Mouse (Mus musculus) inflammation-experienced regulatory T-cells, adult 6 months (primary cell): Measurements from ENCODE around the gene Vps51. TPM values are rescaled to one million over a fixed set of nuclear protein-coding genes. Genes with fewer than 3 reads are reported as not detected.
"Not testable (repeated sequence)": the region's sequence is repeated elsewhere in the genome, so short reads cannot be mapped to it uniquely, and the experiment has no call there.

ENCODE experiments used
- ATAC-seq: one replicate; pipeline ENCODE4 v1.8.0; 2017
- polyA plus RNA-seq, 3 experiments: library from polyadenylated mRNA; unstranded; fragments of 100-300 nt; shearing (Covaris generic); gene quantifications; one replicate each; pipeline ENCODE4 v1.2.1; 2017

Vps51 gene
- polyA plus RNA-seq, 3 experiments from 2014 or later = 29.3 to 35.6 (median 31.5) TPM

- ATAC-seq = no peak
Measured at GRCm38 (mm10) chr19:6047154-6047898, 29.7 kb downstream of the Vps51 start.

DNA sequence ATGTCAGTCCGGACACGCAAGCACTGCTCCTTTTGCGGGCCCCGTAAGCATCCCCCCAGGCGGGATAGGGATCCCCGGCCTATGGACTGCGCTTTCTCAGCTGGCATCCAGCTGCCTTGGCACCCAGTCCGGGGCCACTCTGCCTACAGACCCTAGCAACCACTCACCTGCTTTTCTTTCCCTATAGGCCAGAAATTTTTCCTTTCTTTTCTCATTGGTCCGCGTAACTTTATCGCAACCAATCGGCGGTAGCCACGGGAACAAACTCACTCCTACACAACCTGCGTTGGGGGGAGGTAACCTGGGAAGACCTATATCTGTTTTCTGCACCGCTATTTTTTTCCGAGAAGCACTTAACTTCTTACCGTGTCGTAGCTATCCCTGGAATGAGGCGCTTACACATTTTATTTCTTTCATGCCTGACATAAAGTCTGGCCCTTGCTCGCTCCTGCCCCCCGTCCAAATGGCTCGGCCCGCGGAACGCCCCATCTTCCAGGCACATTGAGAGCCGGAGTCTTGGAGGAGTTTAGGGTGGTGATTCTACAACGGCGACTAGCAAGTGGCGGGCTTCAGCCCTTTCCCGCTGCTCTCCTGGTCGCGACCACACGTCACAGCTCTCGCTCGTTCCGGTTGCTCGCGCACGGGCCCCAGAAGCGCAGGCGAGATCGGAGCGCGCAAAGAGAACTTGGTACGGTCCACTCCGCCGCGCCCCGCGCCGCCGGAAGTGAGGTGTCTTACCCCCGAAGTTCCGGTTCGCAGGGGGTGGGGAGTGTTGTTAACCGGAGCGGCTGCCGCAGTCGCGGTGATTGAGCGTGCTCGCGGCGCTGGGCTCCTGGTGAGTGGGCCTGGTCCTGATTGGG is 30.5 kb downstream of the Vps51 start, which contains the start of gene Syvn1:
Gene Syvn1, plus strand, starts transcription at position 283 of the 860 bp plus-strand sequence.
- peak; percentile 90 for ATAC-seq

GRCm38 (mm10) chr19:6045366-6046293 is 31.4 kb downstream of the Vps51 start:
- ATAC-seq = peak; percentile 34

DNA sequence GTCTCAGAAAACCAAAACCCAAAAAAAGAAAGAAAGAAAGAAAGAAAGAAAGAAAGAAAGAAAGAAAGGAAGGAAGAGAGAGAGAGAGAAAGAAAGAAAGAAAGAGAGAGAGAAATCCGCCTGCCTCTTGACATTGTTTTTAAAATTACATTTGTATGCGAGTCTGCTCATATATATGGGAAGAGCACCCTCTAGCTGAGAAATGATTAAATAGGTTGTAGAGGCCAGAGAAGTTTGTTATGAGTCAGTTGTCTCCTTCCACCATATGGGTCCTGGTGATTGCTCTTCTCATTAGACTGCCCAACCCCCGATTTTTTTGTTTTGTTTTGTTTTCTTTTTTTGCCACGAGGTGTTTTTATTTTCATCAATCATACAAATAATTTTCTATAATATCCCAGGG is 32.9 kb downstream of the Vps51 start:
- ATAC-seq = not testable (repeated sequence)

GRCm38 (mm10) chr19:6042293-6042692 is 34.7 kb downstream of the Vps51 start:
- ATAC-seq = no peak

- ATAC-seq = no peak
Measured at GRCm38 (mm10) chr19:6040002-6040401, 37.0 kb downstream of the Vps51 start.

- no peak for ATAC-seq
Measured at GRCm38 (mm10) chr19:6038326-6038725, 38.7 kb downstream of the Vps51 start.

GRCm38 (mm10) chr19:6037695-6038094 is 39.3 kb downstream of the Vps51 start:
- ATAC-seq = no peak

GRCm38 (mm10) chr19:6035966-6036585 is 41.0 kb downstream of the Vps51 start:
- no peak for ATAC-seq

DNA sequence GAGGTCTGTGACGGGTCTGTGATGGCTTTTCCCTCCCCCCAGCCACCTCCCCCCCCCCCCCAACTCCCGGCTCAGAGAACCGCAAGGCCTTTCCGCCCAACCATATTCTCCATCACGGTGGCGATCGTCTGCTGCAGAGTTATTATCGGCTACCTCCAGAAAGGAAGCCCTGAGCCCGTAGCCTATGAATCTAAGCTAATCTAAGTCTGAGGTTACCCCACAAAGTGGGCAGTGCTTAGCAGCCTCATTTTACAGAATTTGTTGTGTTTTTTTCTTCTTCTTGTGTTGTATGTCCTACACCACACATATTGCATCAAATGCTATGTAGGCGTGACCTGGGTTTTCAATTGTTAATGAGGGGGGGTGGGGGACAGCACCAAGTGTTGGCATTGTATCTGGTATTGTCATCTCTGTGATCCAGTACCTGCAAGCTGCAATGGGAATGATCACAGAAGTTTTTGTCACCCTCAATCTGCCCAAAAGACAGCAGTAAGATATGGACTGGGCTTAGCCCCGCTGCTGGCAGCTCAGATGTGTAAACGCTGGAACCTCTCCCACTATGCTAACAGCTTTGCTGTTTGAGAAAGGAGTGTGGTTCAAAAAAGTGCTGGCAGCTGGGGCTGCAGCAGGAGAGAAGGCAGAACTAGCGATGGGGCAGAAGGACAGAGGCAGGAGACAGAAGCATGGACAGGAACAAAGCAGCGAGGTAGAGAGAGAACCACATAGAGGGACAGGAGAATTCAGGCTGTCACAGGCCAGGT is 46.3 kb downstream of the Vps51 start:
- no peak for ATAC-seq

DNA sequence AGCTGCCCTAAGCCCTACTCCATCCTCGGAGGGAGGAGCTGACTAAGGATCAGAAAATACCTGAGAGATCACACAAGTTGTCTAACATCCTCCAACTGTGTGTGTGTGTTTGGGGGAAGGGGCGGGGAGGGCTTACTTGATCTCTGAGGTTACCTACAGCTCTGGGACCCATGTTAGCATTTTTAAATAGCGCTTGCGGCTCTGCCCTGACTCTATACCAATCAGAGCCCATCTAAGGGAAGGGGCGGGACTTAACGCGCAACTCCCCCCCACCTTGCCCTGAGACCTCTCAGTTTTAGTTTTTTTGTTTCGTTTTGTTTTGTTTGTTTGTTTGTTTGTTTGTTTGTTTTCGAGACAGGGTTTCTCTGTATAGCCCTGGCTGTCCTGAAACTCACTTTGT is 47.6 kb downstream of the Vps51 start:
- ATAC-seq = no peak

DNA sequence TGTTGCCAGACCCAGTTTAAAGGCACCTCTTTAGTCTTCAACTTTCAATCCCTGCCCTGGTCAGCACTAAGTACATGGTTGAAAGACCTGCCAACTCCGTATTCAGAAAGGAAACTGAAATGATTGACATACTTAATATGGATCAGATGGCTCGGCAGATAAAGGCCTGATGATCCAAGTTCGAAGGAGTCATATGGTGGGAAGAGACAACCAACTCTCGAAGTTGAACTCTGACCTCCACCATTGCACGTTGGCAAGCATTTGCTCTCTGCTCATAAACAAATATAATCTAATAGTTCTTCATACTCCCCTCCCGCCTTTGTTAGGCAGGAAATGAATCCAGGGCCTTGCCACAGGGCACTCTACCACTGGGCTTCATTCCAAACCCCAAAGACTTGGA is 48.0 kb downstream of the Vps51 start:
- no peak for ATAC-seq

DNA sequence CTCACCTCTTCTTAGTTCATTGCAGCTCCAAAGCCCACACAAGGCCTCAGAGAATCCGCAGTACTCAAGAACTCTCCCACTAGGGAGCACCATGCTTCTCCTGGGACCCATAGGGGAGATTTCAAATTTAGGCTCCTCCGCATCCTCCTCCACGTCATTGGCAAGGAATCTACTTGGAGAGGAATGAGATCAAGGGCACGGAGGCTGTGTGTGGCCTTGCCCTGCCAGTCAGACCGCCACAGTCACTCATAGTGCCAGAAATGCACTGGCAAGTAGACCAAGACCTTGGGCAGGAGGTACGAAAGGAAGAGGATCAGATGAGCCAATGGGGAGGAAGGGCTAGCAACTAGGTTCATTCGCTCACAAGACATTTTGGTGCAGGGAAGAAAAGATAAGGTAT is 53.1 kb downstream of the Vps51 start:
- no peak for ATAC-seq

DNA sequence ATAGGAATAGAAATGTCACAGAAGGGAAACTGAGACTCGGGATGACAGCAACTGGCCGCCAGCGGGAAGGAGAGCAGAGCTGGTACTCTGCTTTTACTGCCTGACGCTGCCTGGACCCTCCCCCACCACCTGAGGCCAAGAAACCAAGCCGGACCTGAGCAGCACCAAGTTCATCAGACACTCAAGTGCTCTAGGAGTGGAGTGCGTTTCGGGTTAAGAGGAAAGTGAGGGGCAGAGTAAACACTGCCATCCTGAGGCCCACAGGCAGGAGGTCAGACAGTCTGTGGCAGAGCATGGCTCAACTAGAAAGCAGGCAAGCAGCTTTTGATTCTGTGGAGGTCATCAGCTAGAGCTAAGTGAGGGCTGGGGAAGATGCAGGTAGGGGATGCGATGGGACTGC is 54.0 kb downstream of the Vps51 start:
- no peak for ATAC-seq

DNA sequence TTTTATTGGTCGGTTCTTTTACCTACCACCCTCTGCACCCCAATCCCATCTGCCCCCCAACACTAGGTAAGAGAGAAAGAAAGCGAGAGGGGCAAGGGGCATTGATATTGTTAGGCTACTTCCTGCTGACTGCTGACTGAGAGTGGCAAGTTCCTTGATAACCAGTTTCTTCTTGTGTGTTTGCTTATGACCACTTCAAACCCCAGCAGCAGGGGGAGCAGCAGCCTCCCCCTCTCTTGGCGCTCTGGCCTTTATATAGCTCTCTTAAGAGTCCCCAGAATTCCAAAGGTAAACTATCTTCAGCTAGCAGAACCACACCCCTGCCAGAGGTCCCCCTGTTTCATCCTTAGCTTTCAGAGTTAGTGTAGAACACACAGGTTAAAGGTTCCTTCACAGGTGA is 56.8 kb downstream of the Vps51 start:
- ATAC-seq = no peak

DNA sequence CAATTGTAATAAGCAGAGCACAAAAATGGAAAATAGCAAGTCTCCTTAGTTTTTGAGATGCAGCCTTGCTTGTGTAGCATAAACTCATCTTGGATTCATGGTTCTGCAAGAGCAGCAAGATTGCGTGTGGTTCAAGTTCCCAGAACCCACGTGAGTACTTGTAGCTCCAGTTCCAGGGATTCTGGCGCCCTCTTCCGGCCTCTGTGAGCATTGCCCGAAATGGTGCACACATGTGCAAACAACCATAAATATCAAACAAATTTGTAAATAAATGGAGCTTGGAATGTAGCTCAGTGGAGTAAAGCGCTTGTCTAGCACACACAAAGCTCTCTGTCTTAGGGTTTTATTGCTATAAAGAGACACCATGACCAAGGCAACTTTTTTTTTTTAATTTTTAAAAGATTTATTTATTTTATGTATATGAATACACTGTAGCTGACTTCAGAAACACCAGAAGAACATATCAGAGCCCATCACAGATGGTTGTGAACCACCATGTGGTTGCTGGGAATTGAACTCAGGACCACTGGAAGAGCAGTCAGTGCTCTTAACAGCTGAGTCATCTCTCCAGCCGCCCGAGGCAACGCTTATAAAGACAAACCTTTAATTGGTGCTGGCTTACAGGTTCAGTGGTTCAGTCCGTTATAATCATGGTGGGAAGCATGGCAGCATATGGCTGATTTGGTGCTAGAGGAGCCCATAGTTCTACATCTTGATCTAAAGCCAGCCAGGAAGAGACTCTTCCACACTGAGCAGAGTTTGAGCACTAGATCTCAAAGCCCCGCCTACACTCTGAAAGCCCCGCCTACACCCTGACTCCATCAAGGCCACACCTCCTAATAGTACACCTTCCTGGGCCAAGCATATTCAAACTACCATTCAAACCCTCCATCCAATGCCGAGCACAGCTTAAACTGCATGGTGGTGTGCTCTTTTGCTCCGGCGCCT is 58.6 kb downstream of the Vps51 start:
- peak; percentile 57 for ATAC-seq
